Comparison of ENCODE assay signal across 9 mouse cellular contexts in genomic region chr11:76647500-76647899, GRCm38 (mm10). TPM values are rescaled to one million over a fixed set of nuclear protein-coding genes. Genes with fewer than 3 reads are reported as not detected.
DNase-seq lines count a peak whose midpoint lies in the region; ATAC-seq and TF ChIP-seq lines count a peak whose summit lies in the region.
"Had no signal": no experiment of that assay in that cellular context is flagged by ENCODE, and none has a peak within 500 bp of the region (broad histone marks: within the 10 kb centered on the region; RNA-seq: fewer than 3 reads in every experiment).

No protein-coding gene starts in this region.

- peak; percentile 59 for DNase-seq in G1E (ENCODE audit: low spot score)
- DNase-seq in cerebellum, adult 18-20 months, result peak; percentile 78 to 81
- peak; percentile 79 for DNase-seq in forebrain, postnatal 0 days
- DNase-seq in hindbrain, embryonic 10.5 days (ENCODE audit: low spot score), result peak; percentile 84
- peak; percentile 82 for DNase-seq in layer of hippocampus, adult 9-11 months
- DNase-seq in lung, postnatal 10 days, result peak; percentile 84
- DNase-seq in ovary, postnatal 36 days (ENCODE audit: low spot score), result peak; percentile 78
- peak; percentile 78 for DNase-seq in thymus, postnatal 14 days

- no peaks in the 10 kb centered on the region for H3K9me3 ChIP-seq in G1E (replicated peaks)
- H3K9me3 ChIP-seq in forebrain, postnatal 0 days (ENCODE audit: low read length), result no peaks in the 10 kb centered on the region
- H3K9me3 ChIP-seq in hindbrain, embryonic 10.5 days, result no peaks in the 10 kb centered on the region

- peak; percentile 71 for TF ChIP-seq CTCF in G1E (IDR thresholded peaks at IDR 0.05; ENCODE audit: low read depth, low read length)
- TF ChIP-seq CTCF in forebrain, postnatal 0 days (IDR thresholded peaks at IDR 0.05; ENCODE audit: low read depth), result peak; percentile 81

- ATAC-seq in G1E (ENCODE audit: extremely low read depth, insufficient number of reproducible peaks, low FRiP score, poor library complexity, severe bottlenecking), result no peak
- peak; percentile 53 for ATAC-seq in forebrain, postnatal 0 days

- peak overlapping the region; percentile 36 for H3K4me2 ChIP-seq in forebrain, postnatal 0 days (ENCODE audit: low read depth)

- H3K27me3 ChIP-seq in G1E (ENCODE audit: insufficient read depth, low read length), result peaks cover 6% of the 10 kb centered on the region
- no peaks in the 10 kb centered on the region for H3K27me3 ChIP-seq in forebrain, postnatal 0 days (ENCODE audit: insufficient read depth, low read length)
- peaks cover 17% of the 10 kb centered on the region for H3K27me3 ChIP-seq in hindbrain, embryonic 10.5 days (ENCODE audit: insufficient read depth, poor library complexity, severe bottlenecking)

- 5% methylated on average over 9 of the region's 9 CpGs for WGBS in forebrain, postnatal 0 days
- WGBS in hindbrain, embryonic 10.5 days, result 9% methylated on average over 9 of the region's 9 CpGs

- H3K27ac ChIP-seq in forebrain, postnatal 0 days (ENCODE audit: low read depth, low read length), result 0 out of 2 replicates have a peak overlapping the region, but pooled peaks have one; percentile 29
- no peak overlapping the region for H3K27ac ChIP-seq in hindbrain, embryonic 10.5 days
- H3K27ac ChIP-seq: macrophage had no signal

- H3K36me3 ChIP-seq in G1E (replicated peaks), result no peaks in the 10 kb centered on the region
- no peaks in the 10 kb centered on the region for H3K36me3 ChIP-seq in forebrain, postnatal 0 days (ENCODE audit: insufficient read depth)
- no peaks in the 10 kb centered on the region for H3K36me3 ChIP-seq in hindbrain, embryonic 10.5 days

- no peaks in the 10 kb centered on the region; the same call in 1 of the 2 replicates for H3K4me1 ChIP-seq in G1E (ENCODE audit: insufficient read depth, low read depth, low read length)
- peaks cover 5% of the 10 kb centered on the region; the same call in 1 of the 2 replicates for H3K4me1 ChIP-seq in forebrain, postnatal 0 days (ENCODE audit: insufficient read depth)
- H3K4me1 ChIP-seq in hindbrain, embryonic 10.5 days (replicated peaks), result peaks cover 42% of the 10 kb centered on the region

- no peak overlapping the region for H3K4me3 ChIP-seq in G1E (ENCODE audit: low read depth, low read length)
- H3K4me3 ChIP-seq in forebrain, postnatal 0 days (ENCODE audit: low read depth, low read length), result 0 out of 2 replicates have a peak overlapping the region, but pooled peaks have one; percentile 3
- peak overlapping the region; percentile 37 for H3K4me3 ChIP-seq in hindbrain, embryonic 10.5 days

- H3K9ac ChIP-seq in forebrain, postnatal 0 days, result no peak overlapping the region

RNA-seq across cellular contexts. Expression of gene Bhlha9, which starts 24.8 kb away (rescaled TPM):
- total RNA-seq in G1E (2014; fragmentation: Nextera tagmentation) (not detected in 2 replicates), G1E (2017) (not detected in 2 replicates)
- not detected in 2 replicates for polyA plus RNA-seq in G1E (2012)
- total RNA-seq in forebrain, postnatal 0 days (2014; rRNA removed), result 0.62 and 0.92 TPM in 2 replicates
- 0.97 and 1.8 TPM in 2 replicates for polyA plus RNA-seq in forebrain, postnatal 0 days (2015; fragmentation: Nextera tagmentation; extraction: Ambion mirVana)
- 0.21 TPM in 1 of 2 replicates, not detected in the other for polyA plus RNA-seq in hindbrain, embryonic 10.5 days (2016; fragmentation: Nextera tagmentation; extraction: Ambion mirVana)
- polyA plus RNA-seq: macrophage had no signal

RNA-seq across cellular contexts. Expression of gene Abr, which starts 25.4 kb away (rescaled TPM):
- total RNA-seq in G1E (2014; fragmentation: Nextera tagmentation), result not detected in 2 replicates
- total RNA-seq in G1E (2017), result 0.35 and 0.82 TPM in 2 replicates
- polyA plus RNA-seq in G1E (2012), result not detected in 2 replicates
- 241 and 262 TPM in 2 replicates for total RNA-seq in forebrain, postnatal 0 days (2014; rRNA removed)
- 99.1 and 110 TPM in 2 replicates for polyA plus RNA-seq in forebrain, postnatal 0 days (2015; fragmentation: Nextera tagmentation; extraction: Ambion mirVana)
- polyA plus RNA-seq in hindbrain, embryonic 10.5 days (2016; fragmentation: Nextera tagmentation; extraction: Ambion mirVana), result 29.5 and 40.5 TPM in 2 replicates

RNA-seq across cellular contexts. Expression of gene Trarg1, which starts 32.1 kb away (rescaled TPM):
- total RNA-seq in G1E (2014; fragmentation: Nextera tagmentation) (not detected in 2 replicates), G1E (2017) (0.12 and 0.16 TPM in 2 replicates)
- not detected in 2 replicates for polyA plus RNA-seq in G1E (2012)
- 0.19 and 0.38 TPM in 2 replicates for total RNA-seq in forebrain, postnatal 0 days (2014; rRNA removed)
- 0.28 and 0.40 TPM in 2 replicates for polyA plus RNA-seq in forebrain, postnatal 0 days (2015; fragmentation: Nextera tagmentation; extraction: Ambion mirVana)
- 0.09 and 0.20 TPM in 2 replicates for polyA plus RNA-seq in hindbrain, embryonic 10.5 days (2016; fragmentation: Nextera tagmentation; extraction: Ambion mirVana)
- polyA plus RNA-seq: macrophage had no signal

Comparison
In these comparisons a context has a peak if more than half of its experiments do, and no peak if none do; other contexts are left out.
1. RNA of gene Abr, which starts 25.4 kb away (polyA plus RNA-seq): 99.1 to 110 TPM in forebrain, postnatal 0 days and 29.5 to 40.5 TPM in hindbrain, embryonic 10.5 days; not detected in G1E; every median in the first group is over 10 times any median in the second.
2. Peak in every context shown above with its lines, with median percentiles within 50 percentile points of each other: DNase-seq.